Mouse (Mus musculus) midbrain, postnatal 0 days (tissue): ENCODE data around the gene Shtn1. TPM values are rescaled to one million over a fixed set of nuclear protein-coding genes. Genes with fewer than 3 reads are reported as not detected.

ENCODE experiments used
- ATAC-seq: fragments of 200-750 bp; cut with Nextera tagmentation; 2 replicates; pipeline ENCODE4 v1.8.0; 2017; ENCODE audit warnings: moderate number of reproducible peaks, mild to moderate bottlenecking, moderate TSS enrichment, moderate library complexity; ENCODE audit not compliant: low FRiP score
- DNase-seq: peaks from one replicate; pipeline ENCODE4 v3.0.0-alpha.2; 2015; ENCODE audit warnings: low spot score
- H3K27ac ChIP-seq: fragments of 300-500 bp; sonication (generic); 2 replicates; pipeline ENCODE4 v1.5.1; 2014; ENCODE audit warnings: low read depth, mild to moderate bottlenecking, low read length, mixed read lengths
- H3K27me3 ChIP-seq: fragments of 300-500 bp; sonication (generic); 2 replicates; pipeline ENCODE4 v1.6.1; 2014; ENCODE audit warnings: low read length, control low read depth, mixed read lengths; ENCODE audit not compliant: insufficient read depth
- H3K36me3 ChIP-seq: fragments of 300-500 bp; sonication (generic); 2 replicates; pipeline ENCODE4 v1.6.1; 2014; ENCODE audit warnings: low read length, control low read depth, mixed read lengths; ENCODE audit not compliant: insufficient read depth
- H3K4me1 ChIP-seq: fragments of 300-500 bp; sonication (generic); 2 replicates; pipeline ENCODE4 v1.6.1; 2014; ENCODE audit warnings: mild to moderate bottlenecking, control low read depth, antibody characterized with exemption, low read length, mixed read lengths; ENCODE audit not compliant: insufficient read depth
- H3K4me2 ChIP-seq: fragments of 300-500 bp; sonication (generic); 2 replicates; pipeline ENCODE4 v1.6.1; 2014; ENCODE audit warnings: low read depth, mild to moderate bottlenecking, low read length, mixed read lengths; ENCODE audit not compliant: poor library complexity, severe bottlenecking
- H3K4me3 ChIP-seq: fragments of 300-500 bp; sonication (generic); 2 replicates; pipeline ENCODE4 v1.5.1; 2014; ENCODE audit warnings: low read depth, mild to moderate bottlenecking, low read length, moderate library complexity
- H3K9ac ChIP-seq: fragments of 300-500 bp; sonication (generic); replicated peaks from 2 replicates; pipeline ENCODE4 v1.6.1; 2014; ENCODE audit warnings: mild to moderate bottlenecking, low read length, moderate library complexity, mixed read lengths; ENCODE audit not compliant: poor library complexity, severe bottlenecking
- H3K9me3 ChIP-seq: fragments of 300-500 bp; sonication (generic); 2 replicates; pipeline ENCODE4 v1.6.1; 2016; ENCODE audit warnings: low read length, control low read depth
- CTCF ChIP-seq: IDR thresholded peaks from 2 replicates; pipeline ENCODE4 v1.5.1; 2016; ENCODE audit warnings: antibody characterized with exemption, mild to moderate bottlenecking
- WGBS: fragments of 180-500 bp; shearing (Covaris S2); extraction: QIAGEN DNeasy Blood & Tissue Kit; methylation state at CpG from one replicate; pipeline ENCODE4 v1.1.7; 2014; 5-methylcytosine and 5-hydroxymethylcytosine counted together
- polyA plus RNA-seq: library from polyadenylated mRNA; unstranded; fragments of >200 nt; fragmentation: Nextera tagmentation; extraction: Ambion mirVana; gene quantifications from 2 replicates; pipeline ENCODE4 v1.2.1, GENCODE M21; 2015
- total RNA-seq: library from RNA; depleted of rRNA; stranded (reverse); fragments of >200 nt; gene quantifications from 2 replicates; pipeline ENCODE4 v1.2.3, GENCODE M21; 2014

The Shtn1 gene
- total and polyA plus RNA-seq, 2 experiments from 2014 or later = 68.1 to 70.9 TPM

DNA sequence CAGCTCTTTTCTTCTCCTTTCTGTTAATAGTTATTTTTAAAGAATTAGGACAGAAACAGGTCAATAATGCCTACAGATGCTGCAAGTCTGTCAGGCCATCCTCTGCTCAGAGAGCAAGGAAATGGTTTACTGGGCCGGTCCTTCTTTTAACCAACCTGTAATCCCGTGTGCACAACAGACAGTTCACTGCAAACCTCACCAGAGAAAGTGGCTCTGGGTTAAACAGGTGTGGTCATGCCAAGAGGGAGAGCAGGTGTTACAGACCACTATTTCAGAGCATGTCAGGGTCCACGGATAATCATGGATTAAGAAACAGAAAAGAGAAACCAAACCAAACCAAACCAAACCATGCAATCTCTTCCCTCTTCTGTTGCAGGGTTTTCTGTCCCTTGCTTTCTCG, 17.8 kb downstream of the Shtn1 start:
- Histone ChIP-seq H3K4me2 (no peak overlapping the region), H3K4me1 (no peaks in the 10 kb centered on the region; the same call in 1 of the 2 replicates), H3K4me3 (no peak overlapping the region), H3K36me3 (no peaks in the 10 kb centered on the region), H3K9me3 (no peaks in the 10 kb centered on the region), H3K27me3 (no peaks in the 10 kb centered on the region), H3K9ac (no peak overlapping the region), H3K27ac (no peak overlapping the region)
- no peak for TF ChIP-seq CTCF
- ATAC-seq (no peak), DNase-seq (no peak)
- 84% methylated on average over 4 of the region's 4 CpGs for WGBS

DNA sequence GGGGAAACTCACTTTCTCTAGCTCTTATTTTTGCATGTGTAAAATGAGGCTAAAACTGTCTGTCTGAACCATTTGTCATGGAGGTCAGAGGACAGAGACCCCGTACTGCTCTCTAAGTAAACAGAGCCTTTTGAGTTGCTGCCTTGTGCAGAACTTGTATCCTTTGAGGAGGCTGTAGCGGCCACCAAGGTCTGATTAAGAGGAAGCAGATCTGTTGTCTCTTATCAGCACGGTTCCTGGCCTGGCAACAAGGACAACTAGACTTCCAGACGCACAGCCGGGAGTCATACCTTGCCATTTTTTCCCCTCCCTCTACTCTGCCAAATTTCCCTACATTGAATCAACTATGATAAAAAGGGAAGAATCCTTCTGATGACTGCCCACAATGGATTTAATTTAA, 18.5 kb downstream of the Shtn1 start:
- Histone ChIP-seq H3K27me3 (no peaks in the 10 kb centered on the region), H3K36me3 (no peaks in the 10 kb centered on the region), H3K4me2 (no peak overlapping the region), H3K4me3 (no peak overlapping the region), H3K9me3 (no peaks in the 10 kb centered on the region), H3K4me1 (no peaks in the 10 kb centered on the region; the same call in 1 of the 2 replicates), H3K27ac (no peak overlapping the region), H3K9ac (no peak overlapping the region)
- TF ChIP-seq CTCF = no peak
- DNase-seq = no peak
- WGBS = 55% methylated on average over 5 of the region's 5 CpGs
- no peak for ATAC-seq

DNA sequence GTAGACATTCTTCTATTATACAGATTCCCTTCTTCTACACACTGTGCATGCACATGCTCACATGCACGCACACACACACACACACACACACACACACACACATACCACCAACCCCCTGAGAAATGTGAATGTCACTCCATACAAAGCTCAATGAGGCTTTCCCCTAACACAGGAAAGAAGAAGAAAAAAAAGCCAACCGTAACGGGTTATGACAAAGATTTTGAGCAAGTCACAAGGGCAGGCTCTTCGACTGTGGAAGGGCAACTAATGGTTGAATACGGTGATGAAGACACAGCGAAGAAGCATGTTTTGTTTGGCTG, 21.3 kb downstream of the Shtn1 start:
- DNase-seq (no peak), ATAC-seq (no peak)
- Histone ChIP-seq H3K9ac (no peak overlapping the region), H3K4me3 (no peak overlapping the region), H3K4me1 (no peaks in the 10 kb centered on the region; the same call in 1 of the 2 replicates), H3K4me2 (no peak overlapping the region), H3K36me3 (no peaks in the 10 kb centered on the region), H3K27ac (no peak overlapping the region), H3K27me3 (no peaks in the 10 kb centered on the region), H3K9me3 (no peaks in the 10 kb centered on the region)
- TF ChIP-seq CTCF = no peak
- WGBS = 54% methylated on average over 6 of the region's 6 CpGs

- H3K36me3 ChIP-seq = no peaks in the 10 kb centered on the region
- no peak overlapping the region for H3K4me3 ChIP-seq
- no peaks in the 10 kb centered on the region for H3K27me3 ChIP-seq
- H3K4me2 ChIP-seq = no peak overlapping the region
- DNase-seq (no peak), ATAC-seq (no peak)
- no peaks in the 10 kb centered on the region for H3K9me3 ChIP-seq
- no peak overlapping the region for H3K27ac ChIP-seq
- 69% methylated on average over 6 of the region's 6 CpGs for WGBS
- no peak for TF ChIP-seq CTCF
- no peak overlapping the region for H3K9ac ChIP-seq
- H3K4me1 ChIP-seq = no peaks in the 10 kb centered on the region; the same call in 1 of the 2 replicates
Measured at GRCm38 (mm10) chr19:59053931-59054631, 21.8 kb downstream of the Shtn1 start.

GRCm38 (mm10) chr19:59052783-59053490, 23.0 kb downstream of the Shtn1 start:
- Histone ChIP-seq H3K27me3 (no peaks in the 10 kb centered on the region), H3K27ac (no peak overlapping the region), H3K4me1 (no peaks in the 10 kb centered on the region; the same call in 1 of the 2 replicates), H3K4me3 (no peak overlapping the region), H3K9me3 (no peaks in the 10 kb centered on the region), H3K36me3 (no peaks in the 10 kb centered on the region), H3K9ac (no peak overlapping the region), H3K4me2 (no peak overlapping the region)
- no peak for DNase-seq
- TF ChIP-seq CTCF = no peak
- ATAC-seq = no peak
- 66% methylated on average over 9 of the region's 9 CpGs for WGBS

DNA sequence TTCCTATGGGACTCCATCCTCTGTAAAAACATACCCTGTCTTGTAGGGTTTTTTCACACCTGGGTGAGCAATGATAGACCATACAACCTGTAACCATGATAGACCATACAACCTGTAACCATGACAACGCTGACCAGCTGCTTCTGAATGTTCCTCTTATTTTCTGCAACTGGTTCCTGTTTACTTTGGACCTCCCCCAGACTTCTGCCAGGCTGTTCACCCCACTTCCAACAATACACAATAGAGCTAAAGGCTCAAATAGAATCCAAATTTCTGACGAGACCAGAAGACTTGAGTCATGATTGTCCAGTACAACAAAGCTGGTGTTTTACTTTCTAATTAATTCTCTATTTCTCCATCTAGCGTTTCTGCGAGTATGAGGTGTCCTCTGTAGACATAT, 23.8 kb downstream of the Shtn1 start:
- Histone ChIP-seq H3K9ac (no peak overlapping the region), H3K36me3 (no peaks in the 10 kb centered on the region), H3K9me3 (no peaks in the 10 kb centered on the region), H3K4me3 (no peak overlapping the region), H3K27ac (no peak overlapping the region), H3K4me2 (no peak overlapping the region), H3K27me3 (no peaks in the 10 kb centered on the region), H3K4me1 (no peaks in the 10 kb centered on the region; the same call in 1 of the 2 replicates)
- WGBS = 68% methylated on average over 4 of the region's 4 CpGs
- no peak for TF ChIP-seq CTCF
- no peak for ATAC-seq
- no peak for DNase-seq
